In the genomic region with DNA sequence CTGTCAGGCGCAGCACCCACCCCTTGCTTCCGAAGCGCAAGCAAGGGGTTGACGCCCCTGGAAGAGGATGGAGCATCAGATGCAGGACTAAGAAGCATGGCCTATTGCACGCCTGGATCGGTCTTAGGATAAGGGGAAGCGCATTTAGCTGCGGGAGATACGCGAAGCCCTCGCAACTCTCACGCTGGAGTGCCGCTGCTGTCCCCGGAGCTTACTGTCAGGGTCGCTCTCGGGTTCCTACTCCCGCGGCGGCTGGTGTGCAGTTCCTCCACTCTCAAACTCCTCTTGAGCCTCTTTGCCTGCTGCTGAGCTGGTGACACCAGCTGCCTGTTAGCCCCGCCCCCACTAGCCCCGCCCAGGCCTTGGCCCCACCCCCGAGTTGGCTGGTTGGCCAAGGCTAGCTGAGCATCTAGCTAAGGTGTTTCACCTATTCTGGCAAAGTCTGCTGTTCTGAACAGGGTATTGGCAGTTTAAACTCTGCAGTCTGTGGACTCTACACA, we compare ENCODE assay signal across 8 mouse cellular contexts. TPM values are rescaled to one million over a fixed set of nuclear protein-coding genes. Genes with fewer than 3 reads are reported as not detected.
A peak's percentile ranks its signal among the peaks of the same experiment; 100 is the strongest.
DNase-seq lines count a peak whose midpoint lies in the region; ATAC-seq lines count a peak whose summit lies in the region.

No protein-coding gene starts in this region.

- under 1% methylated on average over 22 of the region's 22 CpGs for WGBS in hindbrain, embryonic 14.5 days

- no peaks in the 10 kb centered on the region for H3K36me3 ChIP-seq in hindbrain, embryonic 14.5 days (replicated peaks; ENCODE audit: control insufficient read depth, insufficient read depth)

- H3K27me3 ChIP-seq in hindbrain, embryonic 14.5 days (ENCODE audit: control insufficient read depth, insufficient read depth, low read length) = no peaks in the 10 kb centered on the region

- H3K4me2 ChIP-seq in hindbrain, embryonic 14.5 days (replicated peaks) = peak overlapping the region; percentile 79

- H3K9ac ChIP-seq in hindbrain, embryonic 14.5 days = peak overlapping the region; percentile 52

- H3K4me1 ChIP-seq in hindbrain, embryonic 14.5 days (replicated peaks; ENCODE audit: control insufficient read depth, insufficient read depth, low read length) = 0 out of 2 replicates have a peak, but pooled peaks cover 5% of the 10 kb centered on the region

- peak overlapping the region; percentile 42 for H3K4me3 ChIP-seq in hindbrain, embryonic 14.5 days (replicated peaks; ENCODE audit: low read length)

- H3K27ac ChIP-seq in hindbrain, embryonic 14.5 days = no peak overlapping the region

- peak; percentile 64 for DNase-seq in WW6 (ENCODE audit: low read depth, low spot score)
- DNase-seq in cerebellum, postnatal 36 days = peak; percentile 79 to 85
- peak; percentile 37 to 57 for DNase-seq in frontal cortex, postnatal 25 days (ENCODE audit: low spot score in 2 of 2)
- DNase-seq in hindbrain, embryonic 14.5 days (ENCODE audit: low spot score) = peak; percentile 67
- DNase-seq in layer of hippocampus, postnatal 36 days = peak; percentile 61 to 66
- peak; percentile 90 for DNase-seq in lung, postnatal 25 days (ENCODE audit: low spot score)
- peak; percentile 80 for DNase-seq in retina, embryonic 14.5 days (ENCODE audit: low spot score)
- DNase-seq in thymus, postnatal 36 days = peak; percentile 86 to 88

- H3K9me3 ChIP-seq in hindbrain, embryonic 14.5 days (ENCODE audit: control insufficient read depth, low read length) = no peaks in the 10 kb centered on the region

- ATAC-seq in hindbrain, embryonic 14.5 days (ENCODE audit: low FRiP score) = peak; percentile 82

RNA-seq across cellular contexts. Expression of gene Ephx1, which starts 3.4 kb away (rescaled TPM):
- polyA plus RNA-seq in hindbrain, embryonic 14.5 days (2014; fragmentation: Nextera tagmentation; extraction: Ambion mirVana) = 8.7 and 10.3 TPM in 2 replicates
- total RNA-seq in layer of hippocampus, postnatal 36 days (2021) = 10 to 100 TPM; 27.1 to 30.8 TPM

RNA-seq across cellular contexts. Expression of gene 9130409I23Rik, which starts 33.8 kb away (rescaled TPM):
- not detected in 2 replicates for polyA plus RNA-seq in hindbrain, embryonic 14.5 days (2014; fragmentation: Nextera tagmentation; extraction: Ambion mirVana)
- not detected for total RNA-seq in layer of hippocampus, postnatal 36 days (2021)
